Mouse (Mus musculus) lung, postnatal 0 days (tissue): ENCODE measurements around the gene Podnl1. TPM values are rescaled to one million over a fixed set of nuclear protein-coding genes. Genes with fewer than 3 reads are reported as not detected.

Source experiments
- ATAC-seq: fragments of 200-750 bp; cut with Nextera tagmentation; 2 replicates; pipeline ENCODE4 v1.8.0; 2017; ENCODE audit warnings: moderate library complexity
- DNase-seq: peaks from one replicate; pipeline ENCODE4 v3.0.0-alpha.2; 2016; ENCODE audit warnings: low spot score
- H3K27ac ChIP-seq: fragments of 300-500 bp; sonication (generic); 2 replicates; pipeline ENCODE4 v1.5.1; 2014; ENCODE audit warnings: antibody characterized with exemption, mild to moderate bottlenecking, low read length, mixed read lengths
- H3K27me3 ChIP-seq: fragments of 300-500 bp; sonication (generic); replicated peaks from 2 replicates; pipeline ENCODE4 v1.6.1; 2014; ENCODE audit warnings: low read length, mixed read lengths; ENCODE audit not compliant: insufficient read depth
- H3K36me3 ChIP-seq: fragments of 300-500 bp; sonication (generic); 2 replicates; pipeline ENCODE4 v1.6.1; 2014; ENCODE audit warnings: low read length, mixed read lengths; ENCODE audit not compliant: insufficient read depth
- H3K4me1 ChIP-seq: fragments of 300-500 bp; sonication (generic); 2 replicates; pipeline ENCODE4 v1.6.1; 2014; ENCODE audit warnings: antibody characterized with exemption, low read depth, low read length, mixed read lengths; ENCODE audit not compliant: insufficient read depth
- H3K4me2 ChIP-seq: fragments of 300-500 bp; sonication (generic); replicated peaks from 2 replicates; pipeline ENCODE4 v1.6.1; 2014; ENCODE audit warnings: low read depth, mild to moderate bottlenecking, low read length, moderate library complexity, mixed read lengths
- H3K4me3 ChIP-seq: fragments of 300-500 bp; sonication (generic); 2 replicates; pipeline ENCODE4 v1.5.1; 2014; ENCODE audit warnings: low read depth, low read length
- H3K9ac ChIP-seq: fragments of 300-500 bp; sonication (generic); replicated peaks from 2 replicates; pipeline ENCODE4 v1.6.1; 2014; ENCODE audit warnings: low read depth, mild to moderate bottlenecking
- H3K9me3 ChIP-seq: fragments of 300-500 bp; sonication (generic); 2 replicates; pipeline ENCODE4 v1.6.1; 2016; ENCODE audit warnings: low read length, mixed read lengths
- CTCF ChIP-seq: IDR thresholded peaks from 2 replicates; pipeline ENCODE4 v1.5.1; 2016; ENCODE audit warnings: antibody characterized with exemption, mild to moderate bottlenecking
- EP300 ChIP-seq: IDR thresholded peaks from 2 replicates; pipeline ENCODE4 v1.6.1; 2016; ENCODE audit warnings: antibody characterized with exemption, mild to moderate bottlenecking, control low read depth
- WGBS: fragments of 180-500 bp; shearing (Covaris S2); extraction: QIAGEN DNeasy Blood & Tissue Kit; methylation state at CpG from one replicate; pipeline ENCODE4 v1.1.7; 2014; 5-methylcytosine and 5-hydroxymethylcytosine counted together
- polyA plus RNA-seq: library from polyadenylated mRNA; unstranded; fragments of >200 nt; fragmentation: Nextera tagmentation; extraction: Ambion mirVana; gene quantifications from 2 replicates; pipeline ENCODE4 v1.2.1, GENCODE M21; 2015

Podnl1 gene
- polyA plus RNA-seq, 1 experiment from 2014 or later, result 0.19 TPM

GRCm38 (mm10) chr8:84101476-84102270, 24.1 kb upstream of the Podnl1 start:
- Histone ChIP-seq H3K36me3 (peaks cover 17% of the 10 kb centered on the region; the same call in 1 of the 2 replicates), H3K4me3 (no peak overlapping the region), H3K9ac (no peak overlapping the region), H3K4me1 (peaks cover 5% of the 10 kb centered on the region; the same call in 1 of the 2 replicates), H3K4me2 (no peak overlapping the region), H3K27ac (no peak overlapping the region), H3K9me3 (no peaks in the 10 kb centered on the region), H3K27me3 (no peaks in the 10 kb centered on the region)
- DNase-seq (no peak), ATAC-seq (no peak)
- no peak for TF ChIP-seq EP300
- no peak for TF ChIP-seq CTCF
- WGBS, result 85% methylated on average over 25 of the region's 25 CpGs

GRCm38 (mm10) chr8:84103601-84104000, 22.2 kb upstream of the Podnl1 start:
- 39% methylated on average over 3 of the region's 3 CpGs for WGBS
- TF ChIP-seq CTCF (no peak), EP300 (no peak)
- ATAC-seq, result no peak
- Histone ChIP-seq H3K36me3 (0 out of 2 replicates have a peak, but pooled peaks cover 4% of the 10 kb centered on the region), H3K4me3 (peak overlapping the region; percentile 74), H3K9ac (no peak overlapping the region), H3K27me3 (no peaks in the 10 kb centered on the region), H3K4me1 (peaks cover 5% of the 10 kb centered on the region; the same call in 1 of the 2 replicates), H3K27ac (peak overlapping the region; percentile 64; the same call in 1 of the 2 replicates), H3K9me3 (no peaks in the 10 kb centered on the region), H3K4me2 (peak overlapping the region; percentile 71)
- peak; percentile 37 for DNase-seq

GRCm38 (mm10) chr8:84104221-84104620, 21.6 kb upstream of the Podnl1 start:
- Histone ChIP-seq H3K4me3 (peak overlapping the region; percentile 74), H3K4me1 (peaks cover 5% of the 10 kb centered on the region; the same call in 1 of the 2 replicates), H3K9me3 (no peaks in the 10 kb centered on the region), H3K36me3 (0 out of 2 replicates have a peak, but pooled peaks cover 4% of the 10 kb centered on the region), H3K27ac (peak overlapping the region; percentile 64), H3K4me2 (peak overlapping the region; percentile 71), H3K27me3 (no peaks in the 10 kb centered on the region), H3K9ac (peak overlapping the region; percentile 77)
- ATAC-seq (peak; percentile 60), DNase-seq (peak; percentile 68)
- peak; percentile 52 for TF ChIP-seq CTCF
- TF ChIP-seq EP300, result no peak
- 2% methylated on average over 18 of the region's 29 CpGs for WGBS

GRCm38 (mm10) chr8:84104697-84105609, 20.8 kb upstream of the Podnl1 start, which contains the start of gene Dcaf15:
Gene Dcaf15 (minus strand): TSS chr8:84104768.
- peak within 1 kb of the TSS; percentile 64 for H3K27ac ChIP-seq
- TF ChIP-seq CTCF (no peak), EP300 (no peak)

GRCm38 (mm10) chr8:84105676-84106075, 20.1 kb upstream of the Podnl1 start:
- ATAC-seq (no peak), DNase-seq (no peak)
- no peak overlapping the region for H3K4me3 ChIP-seq
- no peaks in the 10 kb centered on the region for H3K36me3 ChIP-seq
- H3K9ac ChIP-seq, result no peak overlapping the region
- H3K27me3 ChIP-seq, result no peaks in the 10 kb centered on the region
- no peak for TF ChIP-seq CTCF
- no peak for TF ChIP-seq EP300
- H3K27ac ChIP-seq, result no peak overlapping the region
- H3K4me1 ChIP-seq, result peaks cover 5% of the 10 kb centered on the region; the same call in 1 of the 2 replicates
- WGBS, result 79% methylated on average over 2 of the region's 2 CpGs
- no peak overlapping the region for H3K4me2 ChIP-seq
- no peaks in the 10 kb centered on the region for H3K9me3 ChIP-seq

More at GRCm38 (mm10) chr8:84104697-84105609, 20.8 kb upstream of the Podnl1 start, which contains the start of gene Dcaf15:
- Histone ChIP-seq H3K4me3 (peak within 1 kb of the TSS; percentile 74), H3K36me3 (no peaks in the 10 kb centered on the region), H3K4me1 (peaks cover 5% of the 10 kb centered on the region; the same call in 1 of the 2 replicates), H3K9me3 (no peaks in the 10 kb centered on the region), H3K4me2 (peak within 1 kb of the TSS; percentile 71), H3K9ac (peak within 1 kb of the TSS; percentile 77), H3K27me3 (no peaks in the 10 kb centered on the region)
- DNase-seq, result peak; percentile 99
- 6% methylated on average over 41 of the region's 42 CpGs for WGBS
- ATAC-seq, result peak; percentile 97
